Mouse (Mus musculus) neural tube, embryonic 10.5 days (tissue): Measurements from ENCODE around the gene Pou3f1.

Source experiments
- DNase-seq: peaks from one replicate; pipeline ENCODE4 v3.0.0-alpha.2; 2017; ENCODE audit warnings: low spot score; ENCODE audit errors: extremely low spot score

Gene Pou3f1

DNA sequence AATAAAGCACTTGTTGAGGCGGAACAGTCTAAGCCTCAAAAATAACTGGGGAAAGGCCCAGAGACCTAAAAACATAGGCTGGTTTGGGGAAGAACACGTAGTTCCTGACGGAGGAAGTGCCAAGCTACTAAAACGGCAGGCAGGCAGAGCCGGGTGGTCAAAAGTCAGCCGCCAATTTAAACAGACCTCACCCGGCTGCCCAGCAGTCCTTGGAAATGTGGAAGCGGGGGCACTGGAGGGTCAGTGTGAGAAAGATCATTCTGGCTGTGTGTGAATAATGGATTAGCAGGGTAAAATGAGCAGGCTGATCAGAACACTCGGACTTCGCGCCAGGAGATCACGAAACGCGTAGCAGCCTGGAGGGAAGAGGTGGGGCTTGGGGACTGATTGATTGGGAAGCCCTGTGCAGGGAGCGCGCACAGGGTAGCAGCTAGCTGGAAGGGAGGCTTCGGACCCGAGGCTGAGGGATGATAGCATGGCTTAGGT is 53.4 kb downstream of the Pou3f1 start:
- peak; percentile 63 for DNase-seq
